Mouse (Mus musculus) ES-CJ7 (cell line): ENCODE measurements around the gene Lins1.

Experiments
- DNase-seq: peaks from one replicate; pipeline ENCODE4 v3.0.0; 2011; ENCODE audit warnings: low read depth, low spot score

Gene Lins1

GRCm38 (mm10) chr7:66729232-66729631 lies 39.5 kb downstream of the Lins1 start:
- DNase-seq, result no peak

- no peak for DNase-seq
These were observed 43.7 kb downstream of the Lins1 start for GRCm38 (mm10) chr7:66733431-66733830.

- DNase-seq, result no peak
These were observed 44.2 kb downstream of the Lins1 start for GRCm38 (mm10) chr7:66733882-66734281.

- DNase-seq, result no peak
These were observed 44.8 kb downstream of the Lins1 start for GRCm38 (mm10) chr7:66734466-66734865.

- DNase-seq, result no peak
These were observed 45.3 kb downstream of the Lins1 start for GRCm38 (mm10) chr7:66734993-66735392.

GRCm38 (mm10) chr7:66737418-66737817 lies 47.7 kb downstream of the Lins1 start:
- DNase-seq, result no peak

- no peak for DNase-seq
These were observed 51.3 kb downstream of the Lins1 start for GRCm38 (mm10) chr7:66741008-66741407.

- DNase-seq, result no peak
These were observed 51.7 kb downstream of the Lins1 start for GRCm38 (mm10) chr7:66741412-66741811.

- DNase-seq, result no peak
These were observed 53.7 kb downstream of the Lins1 start, which contains the start of gene Cers3 for GRCm38 (mm10) chr7:66743377-66743781. TSS of gene Cers3 (plus strand) at chr7:66743504.

GRCm38 (mm10) chr7:66746972-66747371 lies 57.3 kb downstream of the Lins1 start:
- no peak for DNase-seq

GRCm38 (mm10) chr7:66749998-66750397 lies 60.3 kb downstream of the Lins1 start:
- no peak for DNase-seq

- no peak for DNase-seq
These were observed 64.1 kb downstream of the Lins1 start for GRCm38 (mm10) chr7:66753816-66754215.

GRCm38 (mm10) chr7:66755611-66756010 lies 65.9 kb downstream of the Lins1 start:
- DNase-seq, result no peak
